Mouse (Mus musculus): ENCODE results near the gene Usp3.

DNA sequence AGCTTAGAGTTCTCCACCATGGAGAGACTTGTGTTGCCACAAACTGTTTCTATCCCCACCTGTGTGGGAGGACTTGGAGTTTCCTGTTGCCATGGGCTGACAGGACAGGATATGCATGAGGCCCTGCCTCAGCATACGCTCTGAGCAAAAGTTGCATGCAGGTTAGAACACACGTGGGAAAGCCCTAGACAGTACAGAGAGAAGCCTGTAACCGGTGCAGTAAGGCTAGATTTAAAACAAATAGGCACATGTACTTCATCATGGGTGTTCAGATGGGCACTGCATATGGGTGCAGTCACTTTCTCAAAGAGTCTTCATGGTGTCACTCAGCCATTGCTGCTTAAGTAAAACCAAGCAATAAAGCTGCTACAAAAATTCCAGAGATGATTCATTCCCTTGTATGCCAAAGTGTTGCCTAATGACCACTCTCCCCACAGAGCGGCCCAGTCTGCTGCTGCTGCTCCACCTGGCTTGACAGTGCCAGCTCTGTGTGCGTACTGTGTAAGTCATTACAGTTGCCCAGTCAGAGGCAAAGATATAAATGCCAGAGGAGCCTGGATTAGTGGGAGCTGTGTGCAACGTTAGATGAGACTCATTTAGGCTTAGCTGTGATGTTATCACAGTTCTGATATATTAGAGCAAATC lies 76.5 kb downstream of the Usp3 start:
- TF ChIP-seq POLR2A (IDR thresholded peaks at IDR 0.05; ENCODE audit: low read depth, low read length) = no peak
- TF ChIP-seq CTCF (IDR thresholded peaks at IDR 0.05; ENCODE audit: extremely low read depth, insufficient read depth, insufficient read length, insufficient replicate concordance) = no peak

Data from spleen, adult 2 months (tissue).